Mouse (Mus musculus): ENCODE measurements around the gene Hmx1. TPM values are rescaled to one million over a fixed set of nuclear protein-coding genes. Genes with fewer than 3 reads are reported as not detected.

Hmx1 gene
- total and polyA plus RNA-seq, 3 experiments = not detected

DNA sequence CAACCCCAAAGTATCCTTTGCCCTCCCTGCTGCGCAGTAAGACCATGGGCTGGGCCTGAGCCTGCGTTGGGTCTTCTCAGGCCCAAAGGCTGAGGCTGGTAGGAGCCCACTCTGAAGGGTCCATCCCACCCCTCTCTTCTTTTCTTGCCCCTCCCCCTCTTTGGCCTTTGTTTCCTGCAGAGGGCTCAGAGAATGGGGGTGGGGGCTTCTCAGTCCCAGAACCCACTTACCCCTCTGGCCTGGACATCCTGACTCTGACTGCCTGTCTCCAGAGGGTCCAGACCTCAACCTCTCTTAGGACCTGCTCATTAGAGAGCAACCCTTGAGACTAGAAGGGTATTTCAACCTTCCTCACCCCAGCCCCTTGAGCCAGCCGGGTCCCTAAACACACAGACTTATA lies 1.0 kb downstream of the Hmx1 start:
- no peak for DNase-seq (ENCODE audit: low read depth, low spot score)
- TF ChIP-seq POLR2AphosphoS5 (IDR thresholded peaks at IDR 0.05; ENCODE audit: borderline replicate concordance, low read depth, low read length) (no peak), NRF1 (IDR thresholded peaks at IDR 0.05; ENCODE audit: insufficient read depth, low read depth, low read length, poor library complexity, severe bottlenecking) (no peak), ZMIZ1 (IDR thresholded peaks at IDR 0.05; ENCODE audit: low read depth, low read length) (no peak), TAL1 (IDR thresholded peaks at IDR 0.05; ENCODE audit: low read length) (no peak)

GRCm38 (mm10) chr5:35390848-35391655 lies 2.1 kb downstream of the Hmx1 start:
- no peaks in the 10 kb centered on the region for H3K27me3 ChIP-seq (ENCODE audit: control insufficient read depth in 1 of 2, insufficient read depth in 2 of 2, low read length in 2 of 2)
- H3K36me3 ChIP-seq (ENCODE audit: control insufficient read depth in 1 of 2, insufficient read depth in 2 of 2, low read length in 2 of 2) = no peaks in the 10 kb centered on the region
- no peak overlapping the region for H3K4me3 ChIP-seq (ENCODE audit: control insufficient read depth in 1 of 2, insufficient read depth in 1 of 2, low read depth in 2 of 2, low read length in 2 of 2)
- TF ChIP-seq USF1 (IDR thresholded peaks at IDR 0.05; ENCODE audit: low read depth, low read length) = no peak
- TF ChIP-seq ZC3H11A (IDR thresholded peaks at IDR 0.05; ENCODE audit: low read depth, low read length) = no peak
- no peak for TF ChIP-seq TBP (IDR thresholded peaks at IDR 0.05; ENCODE audit: low read depth, low read length)
- no peak for TF ChIP-seq ELF1 (IDR thresholded peaks at IDR 0.05; ENCODE audit: low read depth, low read length)
- no peak for TF ChIP-seq MYB (IDR thresholded peaks at IDR 0.05; ENCODE audit: low read depth, low read length)
- no peak for TF ChIP-seq JUND (IDR thresholded peaks at IDR 0.05; ENCODE audit: low read depth, low read length)
- TF ChIP-seq MAFK (IDR thresholded peaks at IDR 0.05; ENCODE audit: borderline replicate concordance, low read depth, low read length) = no peak
- no peak for TF ChIP-seq CHD2 (IDR thresholded peaks at IDR 0.05; ENCODE audit: low read length)
- TF ChIP-seq E2F4 (IDR thresholded peaks at IDR 0.05; ENCODE audit: borderline replicate concordance, low read depth, low read length) = no peak
- no peak for TF ChIP-seq ZMIZ1 (IDR thresholded peaks at IDR 0.05; ENCODE audit: low read depth, low read length)
- no peak for TF ChIP-seq HCFC1 (IDR thresholded peaks at IDR 0.05; ENCODE audit: low read depth, low read length)
- no peak for TF ChIP-seq SMC3 (IDR thresholded peaks at IDR 0.05; ENCODE audit: low read depth, low read length)
- TF ChIP-seq ZNF384 (IDR thresholded peaks at IDR 0.05; ENCODE audit: low read depth, low read length) = no peak
- no peak for TF ChIP-seq MYC (IDR thresholded peaks at IDR 0.05; ENCODE audit: low read depth, low read length)
- TF ChIP-seq RCOR1 (IDR thresholded peaks at IDR 0.05; ENCODE audit: low read depth, low read length) = no peak
- no peaks in the 10 kb centered on the region for H3K9me3 ChIP-seq (replicated peaks; ENCODE audit: insufficient read depth, low read length)
- no peaks in the 10 kb centered on the region for H3K4me1 ChIP-seq (ENCODE audit: control insufficient read depth in 1 of 2, insufficient read depth in 2 of 2, low read length in 2 of 2)
- no peak for DNase-seq (ENCODE audit: low read depth, low spot score)
- no peak overlapping the region for H3K27ac ChIP-seq (ENCODE audit: control insufficient read depth, low read depth, low read length)
- no peaks in the 10 kb centered on the region for H3K79me2 ChIP-seq (ENCODE audit: control insufficient read depth, insufficient read depth, low read length, poor library complexity)
- H3K9ac ChIP-seq (ENCODE audit: control insufficient read depth, low read depth, low read length, poor library complexity, severe bottlenecking) = no peak overlapping the region

More for the DNA sequence above, 1.0 kb downstream of the Hmx1 start:
- no peaks in the 10 kb centered on the region for H3K79me2 ChIP-seq (ENCODE audit: control insufficient read depth, insufficient read depth, low read length, poor library complexity)
- H3K4me1 ChIP-seq (ENCODE audit: control insufficient read depth in 1 of 2, insufficient read depth in 2 of 2, low read length in 2 of 2) = no peaks in the 10 kb centered on the region
- H3K9ac ChIP-seq (ENCODE audit: control insufficient read depth, low read depth, low read length, poor library complexity, severe bottlenecking) = no peak overlapping the region
- H3K9me3 ChIP-seq (replicated peaks; ENCODE audit: insufficient read depth, low read length) = no peaks in the 10 kb centered on the region
- H3K27me3 ChIP-seq (ENCODE audit: control insufficient read depth in 1 of 2, insufficient read depth in 2 of 2, low read length in 2 of 2) = no peaks in the 10 kb centered on the region
- H3K36me3 ChIP-seq (ENCODE audit: control insufficient read depth in 1 of 2, insufficient read depth in 2 of 2, low read length in 2 of 2) = no peaks in the 10 kb centered on the region
- no peak overlapping the region for H3K27ac ChIP-seq (ENCODE audit: control insufficient read depth, low read depth, low read length)
- no peak overlapping the region for H3K4me3 ChIP-seq (ENCODE audit: control insufficient read depth in 1 of 2, insufficient read depth in 1 of 2, low read depth in 2 of 2, low read length in 2 of 2)

Data from MEL (cell line).